Mouse (Mus musculus) heart, adult 2 months (tissue): ENCODE measurements at regions not wholly inside any gene's neighbourhood (a gene's known extent, or its start where the extent isn't known, plus 50 kb on each side); places are given as distances from the start of the nearest gene placed in this dataset.

Experiments
- CTCF ChIP-seq: fragments of 200-600 bp; IDR thresholded peaks from 2 replicates; pipeline ENCODE4 v1.8.1; 2022; ENCODE audit warnings: antibody characterized with exemption, mild to moderate bottlenecking, moderate library complexity
- EP300 ChIP-seq: fragments of 200-500 bp; IDR thresholded peaks from 2 replicates; pipeline ENCODE4 v1.6.1; 2011; ENCODE audit warnings: low read depth, low read length, control low read depth; ENCODE audit not compliant: insufficient read depth
- POLR2A ChIP-seq: fragments of 200-500 bp; IDR thresholded peaks from 2 replicates; pipeline ENCODE4 v1.6.1; 2011; ENCODE audit warnings: mild to moderate bottlenecking, low read depth, low read length, control low read depth; ENCODE audit not compliant: insufficient read depth

GRCm38 (mm10) chr9:43465731-43466330 lies 155.2 kb downstream of the Trim29 start:
- no peak for TF ChIP-seq EP300
- no peak for TF ChIP-seq POLR2A
- TF ChIP-seq CTCF: no peak
